ENCODE assay signal across 12 mouse cellular contexts in the genomic region with DNA sequence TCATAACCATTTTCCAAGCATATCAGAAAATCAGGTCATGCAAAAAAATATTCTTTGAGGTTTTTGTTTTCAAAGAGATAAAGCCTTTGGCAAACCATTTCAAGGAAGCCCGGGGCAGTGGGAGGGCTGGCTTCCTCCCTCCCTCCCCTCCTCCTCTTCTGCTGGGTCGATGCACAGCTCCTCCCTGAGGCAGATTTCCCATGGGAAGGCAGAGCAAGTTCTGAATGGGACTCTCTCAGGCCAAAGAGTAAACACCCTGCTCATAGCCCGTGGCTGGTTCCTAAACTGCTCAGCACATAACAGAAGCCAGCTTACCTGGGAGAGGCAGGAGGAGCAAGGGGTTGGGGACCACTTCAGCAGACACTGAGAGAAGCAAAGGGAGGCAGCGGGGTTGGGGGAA.
DNase-seq lines count a peak whose midpoint lies in the region; ATAC-seq lines count a peak whose summit lies in the region.
"Had no signal": no experiment of that assay in that cellular context is flagged by ENCODE, and none has a peak within 500 bp of the region (broad histone marks: within the 10 kb centered on the region; RNA-seq: fewer than 3 reads in every experiment).

No protein-coding gene starts in this region.

- WGBS in embryonic facial prominence, embryonic 14.5 days: 20% methylated on average over 4 of the region's 4 CpGs
- 15% methylated on average over 4 of the region's 4 CpGs for WGBS in embryonic facial prominence, embryonic 10.5 days

- H3K4me2 ChIP-seq in embryonic facial prominence, embryonic 14.5 days (ENCODE audit: low read depth, low read length): no peak overlapping the region
- H3K4me2 ChIP-seq: hindbrain, embryonic 12.5 days had no signal

- H3K27me3 ChIP-seq in embryonic facial prominence, embryonic 14.5 days (replicated peaks; ENCODE audit: control insufficient read depth, insufficient read depth, low read length): no peaks in the 10 kb centered on the region
- H3K27me3 ChIP-seq in embryonic facial prominence, embryonic 10.5 days (replicated peaks; ENCODE audit: low read depth, poor library complexity, severe bottlenecking): no peaks in the 10 kb centered on the region; the same call in 1 of the 2 replicates
- H3K27me3 ChIP-seq in megakaryocyte, embryonic 14.5 days (replicated peaks): peaks cover 78% of the 10 kb centered on the region
- H3K27me3 ChIP-seq: hindbrain, embryonic 12.5 days had no signal

- H3K4me1 ChIP-seq in embryonic facial prominence, embryonic 14.5 days (ENCODE audit: control insufficient read depth, insufficient read depth, low read length): no peaks in the 10 kb centered on the region
- peaks cover 33% of the 10 kb centered on the region for H3K4me1 ChIP-seq in embryonic facial prominence, embryonic 10.5 days
- H3K4me1 ChIP-seq in megakaryocyte, embryonic 14.5 days: peaks cover 38% of the 10 kb centered on the region

- H3K4me3 ChIP-seq in embryonic facial prominence, embryonic 14.5 days (ENCODE audit: low read depth, low read length): no peak overlapping the region
- no peak overlapping the region for H3K4me3 ChIP-seq in embryonic facial prominence, embryonic 10.5 days
- peak overlapping the region; percentile 7 for H3K4me3 ChIP-seq in megakaryocyte, embryonic 14.5 days (replicated peaks)
- H3K4me3 ChIP-seq: hindbrain, embryonic 12.5 days had no signal

- no peaks in the 10 kb centered on the region for H3K36me3 ChIP-seq in embryonic facial prominence, embryonic 14.5 days (ENCODE audit: control insufficient read depth, insufficient read depth, low read length)
- H3K36me3 ChIP-seq in embryonic facial prominence, embryonic 10.5 days (replicated peaks): no peaks in the 10 kb centered on the region
- no peaks in the 10 kb centered on the region for H3K36me3 ChIP-seq in megakaryocyte, embryonic 14.5 days (replicated peaks; ENCODE audit: low read length)
- H3K36me3 ChIP-seq: hindbrain, embryonic 12.5 days had no signal

- DNase-seq in embryonic facial prominence, embryonic 14.5 days (ENCODE audit: low spot score): peak; percentile 45
- no peak for DNase-seq in embryonic facial prominence, embryonic 10.5 days (ENCODE audit: low spot score)
- peak; percentile 43 to 69 for DNase-seq in kidney, postnatal 25 days
- peak; percentile 68 for DNase-seq in retina, postnatal 1 day
- no peak for DNase-seq in embryo, embryonic 10.5 days (ENCODE audit: low spot score)
- DNase-seq in cerebellum, adult 8-10 months: no peak
- DNase-seq: cerebellum, adult 9-11 months had no signal

- no peak for ATAC-seq in embryonic facial prominence, embryonic 14.5 days (ENCODE audit: low read depth)
- ATAC-seq in megakaryocyte, adult 5-6 weeks (ENCODE audit: poor library complexity, severe bottlenecking): no peak
- ATAC-seq: activated CD4-positive, CD25-positive, alpha-beta regulatory T cell, adult 4 months; forebrain, embryonic 14.5 days had no signal

- no peak overlapping the region for H3K27ac ChIP-seq in embryonic facial prominence, embryonic 14.5 days (replicated peaks; ENCODE audit: low read depth, low read length)
- H3K27ac ChIP-seq in embryonic facial prominence, embryonic 10.5 days (replicated peaks): no peak overlapping the region; the same call in 1 of the 2 replicates
- H3K27ac ChIP-seq: hindbrain, embryonic 12.5 days had no signal

- H3K9ac ChIP-seq in embryonic facial prominence, embryonic 14.5 days (ENCODE audit: low read depth, low read length): no peak overlapping the region
- H3K9ac ChIP-seq: hindbrain, embryonic 12.5 days had no signal

- no peaks in the 10 kb centered on the region for H3K9me3 ChIP-seq in embryonic facial prominence, embryonic 14.5 days (ENCODE audit: control insufficient read depth, low read length)
- H3K9me3 ChIP-seq in embryonic facial prominence, embryonic 10.5 days: no peaks in the 10 kb centered on the region
- H3K9me3 ChIP-seq in megakaryocyte, embryonic 14.5 days: 0 out of 2 replicates have a peak, but pooled peaks cover 2% of the 10 kb centered on the region
- H3K9me3 ChIP-seq: hindbrain, embryonic 12.5 days had no signal

Comparison
In these comparisons a context has a peak if more than half of its experiments do, and no peak if none do; other contexts are left out.
1. DNase-seq: peak in embryonic facial prominence, embryonic 14.5 days (single experiment), kidney, postnatal 25 days (2 of 2) and retina, postnatal 1 day (single experiment); none in embryonic facial prominence, embryonic 10.5 days (single experiment), embryo, embryonic 10.5 days (single experiment) and cerebellum, adult 8-10 months (single experiment).